Mouse (Mus musculus): ENCODE results near the gene Tmem221.

Tmem221 gene

DNA sequence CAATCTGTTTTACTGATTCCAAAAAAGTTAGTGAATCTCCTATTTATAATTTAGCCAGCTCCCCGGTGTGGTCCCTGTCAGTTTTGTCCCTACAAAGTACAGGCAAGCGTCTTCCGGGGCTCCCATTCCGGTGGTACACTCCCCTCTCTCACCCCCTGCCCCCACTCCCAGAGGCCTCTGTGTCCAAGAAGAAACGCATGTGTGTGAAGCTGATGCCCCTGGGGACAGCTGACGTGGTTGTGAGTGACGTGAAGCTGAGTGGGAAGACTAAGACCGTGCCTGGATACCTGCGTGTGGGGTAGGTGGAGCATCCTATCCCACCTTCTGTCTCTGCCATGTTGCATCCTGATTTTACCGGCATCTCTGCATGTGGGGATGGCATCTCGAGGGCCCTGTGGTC is 13.6 kb downstream of the Tmem221 start:
- no peak for DNase-seq

DNA sequence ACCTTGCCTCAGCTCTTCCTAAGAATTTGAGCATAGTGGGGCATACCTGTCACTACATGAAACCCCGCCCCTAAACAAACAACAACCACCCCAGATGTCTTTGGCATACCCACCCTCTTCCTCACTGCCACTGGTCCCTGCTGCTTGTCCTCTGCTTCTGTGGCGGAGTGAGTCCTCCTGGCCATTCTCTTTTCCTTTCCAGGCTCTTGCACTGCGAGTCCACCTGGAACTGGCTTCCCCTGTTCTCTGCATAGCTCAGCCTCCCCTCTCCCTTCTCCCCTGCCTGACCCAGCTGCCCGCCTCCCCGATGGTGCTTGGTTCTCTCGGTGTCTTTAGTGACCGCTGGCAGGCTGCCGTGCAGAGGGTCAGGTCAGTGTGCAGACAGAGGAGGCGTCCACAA is 14.9 kb downstream of the Tmem221 start:
- DNase-seq: no peak

DNA sequence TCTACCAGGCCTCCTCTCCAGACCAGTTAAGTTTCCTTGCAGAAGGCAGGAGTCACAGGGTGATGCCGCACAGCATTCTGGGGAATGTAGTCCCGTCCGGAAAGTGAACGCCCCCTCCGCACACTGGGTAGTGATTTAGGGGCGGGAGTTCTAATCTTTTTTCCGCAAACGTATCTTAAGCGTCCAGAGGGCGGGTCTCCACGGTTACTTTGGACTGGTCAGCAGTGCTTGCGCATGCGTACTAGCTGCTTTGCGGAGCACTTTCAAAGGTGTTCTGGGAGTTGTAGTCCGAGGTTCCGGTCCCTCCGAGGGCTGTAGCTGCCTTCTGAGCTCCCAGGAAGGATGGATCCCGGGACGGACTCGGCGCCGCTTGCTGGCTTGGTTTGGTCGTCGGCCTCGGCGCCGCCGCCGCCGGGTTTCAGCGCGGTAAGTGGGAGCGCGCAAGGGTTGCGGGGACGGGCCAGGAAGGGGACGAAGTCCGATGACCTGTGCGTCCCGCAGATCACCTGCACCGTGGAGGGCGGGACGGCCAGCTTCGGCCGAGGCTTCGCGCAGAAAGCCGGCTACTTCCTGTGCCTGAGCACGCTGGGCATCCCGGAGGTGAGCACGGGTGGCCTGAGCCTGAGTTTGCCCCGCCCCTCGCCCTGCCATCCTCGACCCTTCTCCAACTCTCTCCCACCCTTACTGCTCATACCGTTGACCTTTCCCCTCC is 15.9 kb downstream of the Tmem221 start, which contains the start of gene Mvb12a:
Gene Mvb12a (plus strand): TSS at position 291 of the 712 bp plus-strand sequence.
- peak; percentile 99 for DNase-seq

DNA sequence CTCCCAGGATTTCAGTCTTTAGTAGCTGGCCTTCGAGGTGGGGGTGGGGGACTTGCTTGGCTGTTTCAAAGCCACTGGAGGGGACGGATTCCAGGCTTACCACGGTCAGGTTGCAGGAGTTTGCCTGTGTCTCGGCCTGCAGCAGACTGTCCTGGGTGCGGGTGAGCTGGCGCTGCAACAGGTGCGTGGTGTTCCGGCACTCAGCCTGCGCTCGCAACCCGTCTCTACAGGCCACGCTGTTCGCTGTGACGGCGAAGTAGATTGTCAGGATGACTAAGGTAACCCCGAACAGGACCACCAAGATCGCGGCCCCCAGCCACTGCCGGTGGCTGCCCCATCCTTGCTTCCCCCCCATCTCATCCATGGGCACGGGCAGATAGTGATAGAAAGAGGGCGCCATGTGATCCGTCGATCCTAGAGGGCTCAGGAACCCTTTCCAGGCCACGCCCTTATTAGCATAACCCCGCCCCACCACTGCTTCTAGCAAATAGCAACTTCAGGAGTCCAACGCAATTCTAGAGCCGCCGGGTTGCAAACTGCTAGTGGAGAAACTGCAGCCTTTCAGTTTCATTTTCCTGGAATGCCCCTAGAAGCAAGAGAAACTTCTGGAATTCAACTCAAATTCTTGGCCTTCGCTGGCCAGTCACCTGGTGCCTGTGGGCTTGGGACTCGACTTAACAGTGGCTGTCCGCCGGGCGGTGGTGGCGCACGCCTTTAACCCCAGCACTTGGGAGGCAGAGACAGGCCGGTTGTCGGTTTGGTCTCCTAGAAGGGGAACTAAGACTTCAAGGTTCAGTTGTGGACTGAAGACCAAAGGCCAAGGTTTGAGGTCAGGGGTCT is 21.4 kb downstream of the Tmem221 start, which contains the start of gene Bst2:
Gene Bst2 (minus strand): TSS at position 429 of the 840 bp plus-strand sequence.
- DNase-seq: peak; percentile 95

DNA sequence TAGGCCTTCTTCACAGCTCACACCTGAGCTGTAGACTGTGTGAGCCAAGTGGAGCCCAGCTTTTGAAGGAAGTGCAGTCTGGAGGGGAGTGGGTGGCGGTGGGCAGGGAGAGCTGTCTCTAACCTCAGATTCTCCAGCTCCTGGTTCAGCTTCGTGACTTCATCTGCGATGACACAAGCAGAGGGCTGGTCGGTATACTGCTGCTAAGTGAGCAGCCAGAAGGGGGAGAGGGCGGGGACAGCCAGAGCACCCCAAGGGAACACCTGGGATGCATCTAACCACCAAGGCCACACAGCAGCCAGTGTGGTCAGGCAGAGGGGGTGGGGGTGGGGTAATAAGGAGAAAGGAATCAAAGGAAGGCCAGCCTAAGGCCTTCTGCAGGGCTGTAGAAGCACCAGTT is 23.0 kb downstream of the Tmem221 start:
- DNase-seq: no peak

DNA sequence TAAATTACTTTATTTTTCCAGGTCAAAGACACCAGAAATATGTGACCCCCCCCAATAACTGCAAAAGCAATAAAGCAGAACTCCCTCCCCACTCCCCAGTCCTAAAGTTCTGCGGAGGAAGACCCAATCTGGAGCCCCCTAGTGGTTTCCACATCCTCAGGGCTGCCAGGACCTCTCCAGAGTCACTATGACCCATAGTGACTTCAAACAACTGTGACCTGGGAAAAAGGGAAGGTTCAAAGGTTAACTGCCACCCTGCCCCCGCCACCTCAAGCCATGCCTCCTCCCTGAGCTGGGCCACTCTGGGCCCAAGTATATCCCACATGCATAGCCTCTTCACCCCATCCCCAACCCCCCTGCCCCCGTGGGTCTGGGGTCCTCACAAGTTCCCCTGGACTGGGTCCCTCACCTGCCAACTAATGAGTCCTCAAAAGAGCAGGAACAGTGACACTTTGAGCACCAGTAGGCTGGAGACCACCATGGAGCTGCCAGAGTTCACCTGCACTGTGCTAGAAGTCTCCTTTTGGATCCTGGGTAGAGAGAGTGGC is 24.3 kb downstream of the Tmem221 start:
- DNase-seq: no peak

DNA sequence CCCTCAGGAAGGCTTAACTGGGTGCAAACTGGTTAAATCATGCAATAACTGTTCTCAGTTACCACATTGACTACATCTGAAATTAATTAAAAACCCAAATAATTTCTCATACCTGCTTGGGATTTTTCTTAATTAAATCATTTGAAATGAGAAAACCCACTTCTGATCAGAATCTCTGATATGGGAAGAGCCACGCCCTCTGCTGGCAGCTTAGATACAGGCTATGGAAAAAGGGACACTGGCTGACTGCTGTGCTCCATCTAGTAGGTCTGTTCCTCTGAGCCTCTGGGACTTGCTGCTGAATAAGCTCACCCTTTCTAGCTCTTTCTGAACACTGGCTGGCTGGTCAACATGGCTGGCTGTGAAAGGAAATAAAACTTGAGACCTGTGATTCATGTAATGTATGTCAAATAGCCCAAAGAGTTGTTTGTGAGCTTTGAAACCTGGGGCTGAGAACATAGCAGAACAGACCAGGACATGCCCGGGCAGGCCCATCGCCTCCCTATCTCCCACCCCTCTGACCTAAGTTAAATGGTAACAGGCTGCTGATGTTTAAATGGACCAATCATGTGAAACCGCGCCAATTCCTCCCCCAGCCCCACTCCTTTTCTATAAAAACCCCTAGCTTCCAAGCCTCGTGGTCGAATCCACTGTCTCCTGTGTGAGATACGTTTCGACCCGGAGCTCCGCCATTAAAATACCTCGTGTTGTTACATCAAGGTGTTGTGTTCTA is 27.8 kb downstream of the Tmem221 start:
- peak; percentile 52 for DNase-seq

DNA sequence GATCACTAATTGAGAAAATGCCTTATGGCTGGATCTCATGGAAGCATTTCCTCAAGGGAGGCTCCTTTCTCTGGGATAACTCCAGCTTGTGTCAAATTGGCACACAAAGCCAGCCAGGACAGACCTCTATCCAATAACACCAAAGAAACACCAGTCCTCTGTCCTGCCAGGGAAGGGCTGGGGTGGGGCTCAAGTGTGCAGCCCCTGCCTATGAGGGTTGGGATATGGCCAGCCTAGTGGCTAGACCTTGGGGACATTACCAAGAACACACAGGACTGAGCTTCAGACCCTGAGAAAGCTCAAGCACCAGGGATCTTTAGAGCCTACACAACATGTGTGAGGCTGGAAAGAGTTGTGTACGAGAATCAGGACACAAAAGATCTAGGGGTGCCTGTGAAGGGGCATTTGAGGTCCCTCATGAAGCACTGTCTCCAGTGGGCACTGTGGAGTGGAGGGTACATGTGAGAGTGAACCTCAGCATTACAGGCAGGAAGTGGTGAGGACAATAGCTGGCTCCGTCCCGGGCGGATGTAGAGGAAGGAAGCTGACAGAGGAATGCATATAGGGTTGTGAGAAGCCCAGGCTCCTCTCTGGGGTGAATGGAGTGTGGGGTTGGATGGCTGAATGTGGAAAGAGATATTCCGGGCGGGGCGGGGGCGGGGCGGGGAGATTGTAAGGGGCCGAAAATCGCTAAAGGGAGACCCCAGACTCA is 30.2 kb downstream of the Tmem221 start:
- DNase-seq: peak; percentile 49

DNA sequence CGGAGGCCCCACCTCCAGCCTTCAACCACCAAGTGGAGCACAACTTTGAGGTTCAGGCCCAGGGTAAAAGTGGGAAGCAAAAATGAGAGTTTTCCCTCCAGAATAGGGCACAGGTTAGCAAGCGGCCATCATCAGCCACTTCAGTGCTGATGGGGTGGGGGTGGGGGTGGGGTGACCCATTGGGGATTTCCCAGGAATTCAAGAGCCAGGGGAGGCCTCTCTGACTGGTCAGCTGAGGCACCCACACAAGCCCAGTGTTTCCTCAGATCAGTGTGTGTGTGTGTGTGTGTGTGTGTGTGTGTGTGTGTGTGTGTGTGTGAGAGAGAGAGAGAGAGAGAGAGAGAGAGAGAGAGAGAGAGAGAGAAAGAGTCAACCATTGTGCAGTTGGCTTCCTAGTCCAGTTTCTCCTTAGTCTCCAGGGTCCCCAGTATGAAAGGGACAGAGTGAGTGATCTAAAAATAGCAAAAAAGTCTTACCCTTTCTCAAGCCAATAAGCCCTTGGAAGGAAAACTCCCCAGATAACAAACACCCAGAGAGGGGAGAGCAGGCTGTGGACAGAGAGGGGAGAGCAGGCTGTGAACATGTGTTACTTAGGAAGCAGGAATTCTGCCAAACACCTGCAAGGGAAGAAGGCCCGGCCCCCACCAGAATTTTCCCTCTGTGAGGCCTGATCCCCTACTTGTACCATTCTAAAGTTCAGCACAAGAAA is 31.4 kb downstream of the Tmem221 start:
- no peak for DNase-seq

DNA sequence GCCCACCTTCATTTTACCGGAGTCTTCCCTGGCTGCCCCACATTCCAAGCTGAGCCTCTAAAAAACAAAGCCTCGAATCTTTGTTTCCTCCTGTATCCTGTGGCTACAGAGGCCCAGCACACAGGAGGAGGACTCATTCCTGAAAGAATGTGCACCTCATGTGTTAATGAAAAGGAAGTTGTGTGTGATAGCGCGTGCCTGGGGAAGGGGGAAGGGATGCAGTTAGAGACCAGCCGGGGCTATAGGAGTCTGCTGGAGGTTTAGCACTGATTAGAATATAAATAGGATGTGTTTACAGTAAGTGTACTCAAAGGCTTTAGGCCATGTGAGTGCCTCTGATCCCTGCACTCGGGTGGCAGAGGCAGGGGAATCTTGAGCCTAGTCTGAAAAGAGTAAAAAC is 32.4 kb downstream of the Tmem221 start:
- no peak for DNase-seq

DNA sequence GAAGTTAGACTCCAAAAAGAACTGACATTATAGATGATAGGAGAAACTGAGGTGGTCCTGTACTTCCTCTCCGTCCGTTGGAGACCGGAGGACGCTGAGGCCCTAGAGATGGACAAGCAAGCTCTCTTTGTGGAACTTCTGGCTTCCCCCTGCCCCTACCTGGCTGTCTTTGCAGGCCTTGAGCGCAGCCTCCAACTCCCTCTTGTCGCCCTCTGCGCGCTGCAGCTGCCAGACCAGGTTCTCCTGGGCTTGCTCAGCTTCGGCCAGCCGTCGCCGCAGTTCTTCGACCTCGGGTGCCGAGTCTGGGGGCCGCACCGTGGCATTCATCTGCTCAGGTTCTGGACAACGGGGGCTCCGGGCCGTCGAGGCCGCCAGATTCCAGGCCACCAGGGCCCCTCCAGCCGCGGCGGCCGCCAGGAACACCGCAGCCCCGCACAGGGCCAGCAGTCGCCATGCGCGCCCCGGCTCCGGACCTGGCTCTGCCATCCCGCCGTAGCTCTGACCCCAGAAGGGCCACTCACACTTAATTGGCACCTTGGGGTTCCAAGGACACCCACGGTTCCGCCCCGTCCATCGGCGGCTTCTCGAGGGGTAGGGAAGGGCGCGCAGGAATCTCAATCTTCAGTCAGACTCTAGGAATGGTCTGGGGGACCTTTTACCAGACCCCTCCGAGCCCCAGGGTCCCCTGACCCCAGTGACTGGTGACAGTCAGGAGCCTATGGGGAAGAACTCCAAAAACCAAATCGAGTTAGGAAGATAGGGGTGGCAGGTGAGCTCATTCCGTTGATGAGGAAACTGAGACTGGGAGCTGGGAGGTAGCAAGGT is 33.2 kb downstream of the Tmem221 start, which contains the start of gene Ccdc194:
Gene Ccdc194 (minus strand): TSS at position 486 of the 825 bp plus-strand sequence.
- DNase-seq: no peak

DNA sequence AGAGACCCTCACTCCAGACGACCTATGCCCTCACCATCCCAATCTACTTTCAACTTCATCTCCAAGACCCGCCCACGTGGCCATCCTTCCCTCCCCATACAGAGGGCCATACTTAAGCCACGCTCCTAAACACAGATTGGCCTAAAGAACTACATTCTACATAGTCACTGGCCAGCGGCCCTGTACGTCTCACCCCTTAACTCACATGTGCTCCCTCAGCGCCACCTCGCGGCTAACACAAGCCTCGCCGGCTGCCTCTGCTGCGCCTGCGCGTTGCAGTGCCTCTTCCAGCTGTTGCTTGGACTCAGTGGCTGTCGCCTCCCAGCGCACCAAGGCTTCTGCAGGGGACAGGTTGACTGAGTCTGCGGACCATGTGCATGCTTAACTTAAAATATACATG is 37.0 kb downstream of the Tmem221 start:
- peak; percentile 95 for DNase-seq

DNA sequence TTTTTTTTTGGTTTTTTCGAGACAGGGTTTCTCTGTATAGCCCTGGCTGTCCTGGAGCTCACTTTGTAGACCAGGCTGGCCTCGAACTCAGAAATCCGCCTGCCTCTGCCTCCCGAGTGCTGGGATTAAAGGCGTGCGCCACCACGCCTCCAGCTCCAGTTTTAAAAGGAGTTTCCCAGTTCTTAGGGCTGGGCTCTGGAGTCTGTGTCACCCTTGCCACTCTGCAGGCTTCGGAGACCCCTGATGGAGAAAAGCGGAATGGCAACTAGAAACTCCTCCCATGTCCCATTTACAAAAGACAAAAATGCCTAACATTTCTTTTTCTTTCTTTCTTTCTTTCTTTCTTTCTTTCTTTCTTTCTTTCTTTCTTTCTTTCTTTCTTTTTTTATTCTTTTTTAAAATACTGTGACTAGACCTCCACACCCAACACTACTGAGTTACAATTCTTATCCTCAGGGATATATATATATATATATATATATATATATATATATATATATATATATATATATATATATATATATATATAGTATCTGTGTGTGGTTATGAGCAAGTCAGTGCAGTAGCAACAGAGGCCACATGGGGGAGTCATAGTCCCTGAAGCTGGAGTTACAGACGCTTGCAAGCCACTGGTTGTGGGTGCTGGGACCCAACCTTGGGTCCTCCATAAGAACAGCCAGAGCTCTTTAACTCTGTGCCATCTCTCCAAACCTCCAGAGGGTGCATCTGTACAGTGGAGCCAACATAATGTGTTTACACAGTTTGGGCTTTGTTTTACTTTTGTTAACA is 39.4 kb downstream of the Tmem221 start:
- DNase-seq: peak; percentile 76

DNA sequence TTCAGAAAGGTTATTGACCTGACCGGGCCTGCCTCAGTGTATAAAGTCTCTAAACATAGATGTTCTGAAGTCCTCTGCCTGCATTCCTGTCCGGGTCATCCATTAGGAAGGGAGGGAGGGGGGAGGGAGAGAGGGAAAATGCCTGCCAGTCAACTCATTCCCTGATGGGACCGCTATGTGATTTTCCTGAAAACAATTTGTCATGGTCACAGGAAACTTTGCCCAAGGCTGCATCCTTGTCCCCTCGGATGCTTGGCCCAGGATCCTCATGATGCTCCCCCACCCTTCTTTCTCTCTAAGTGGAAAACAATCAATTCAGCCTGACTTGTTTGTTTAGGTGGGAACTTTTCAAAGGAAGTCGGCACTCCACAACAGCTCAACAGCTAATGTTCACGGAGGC is 41.9 kb downstream of the Tmem221 start:
- peak; percentile 69 for DNase-seq

DNA sequence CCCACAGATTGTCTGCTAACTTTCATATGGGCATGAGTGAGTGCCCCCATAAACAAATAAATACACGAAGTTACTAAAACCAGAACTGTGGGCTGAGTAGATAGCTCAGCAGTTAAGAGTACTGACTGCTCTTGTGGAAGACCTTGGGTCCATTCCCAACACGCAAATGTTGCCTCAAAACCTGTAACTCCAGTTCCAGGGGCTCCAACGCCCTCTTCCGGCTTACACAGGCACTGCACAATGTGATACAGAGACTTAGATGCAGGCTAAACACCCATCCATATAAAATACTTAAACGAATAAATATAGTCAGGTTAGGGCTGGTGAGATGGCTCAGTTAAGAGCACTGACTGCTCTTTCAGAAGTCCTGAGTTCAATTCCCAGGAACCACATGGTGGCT is 43.6 kb downstream of the Tmem221 start:
- DNase-seq: no peak

DNA sequence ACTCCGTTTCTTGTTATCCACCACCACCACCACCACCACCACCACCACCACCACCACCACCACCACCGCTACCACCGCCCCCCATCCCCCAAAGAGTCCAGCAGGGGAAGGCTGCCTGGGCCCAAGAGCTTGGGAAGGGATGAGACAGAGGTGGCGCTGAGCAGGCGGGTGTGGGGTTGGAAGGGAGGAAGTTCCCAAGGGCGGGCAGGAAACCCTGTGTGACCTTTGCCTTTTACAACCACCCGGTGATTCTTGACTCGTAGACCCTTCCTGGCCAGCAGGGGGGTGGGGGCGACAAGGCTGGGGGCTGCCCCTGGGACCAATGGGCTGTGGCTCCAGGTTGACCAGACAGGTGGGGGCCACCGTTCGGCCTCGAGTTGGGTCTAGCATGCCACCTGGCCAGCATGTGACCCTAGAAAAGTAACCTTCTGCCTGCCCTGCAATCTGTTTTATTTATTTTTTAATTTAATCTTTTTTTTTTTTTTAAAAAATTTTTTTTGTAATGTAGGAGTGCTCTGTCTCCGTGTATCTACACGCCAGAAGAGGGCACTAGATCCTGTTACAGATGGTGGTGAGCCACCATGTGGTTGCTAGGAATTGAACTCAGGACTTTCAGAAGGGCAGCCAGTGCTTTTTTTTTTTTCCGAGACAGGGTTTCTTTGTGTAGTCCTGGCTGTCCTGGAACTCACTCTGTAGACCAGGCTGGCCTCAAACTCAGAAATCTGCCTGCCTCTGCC is 45.5 kb downstream of the Tmem221 start:
- DNase-seq: no peak

DNA sequence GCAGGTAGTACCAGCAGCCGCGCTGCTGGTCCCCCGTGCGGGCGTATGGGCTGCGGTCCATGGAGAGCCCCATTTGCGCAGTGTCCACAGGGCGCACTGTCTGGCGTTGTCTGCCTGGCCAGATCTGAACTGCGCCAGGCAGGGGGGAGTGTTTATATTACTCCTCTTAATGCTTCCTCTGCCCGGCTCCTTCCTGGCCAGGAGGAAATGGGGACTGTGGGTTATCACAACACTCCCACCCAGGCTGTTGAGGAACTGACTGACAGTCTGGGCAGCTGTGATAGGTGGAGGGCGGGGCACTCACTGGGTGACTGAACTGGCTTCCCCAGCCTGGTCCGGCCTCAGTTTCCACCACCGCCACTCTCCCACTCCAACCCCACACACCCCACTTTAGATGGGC is 47.0 kb downstream of the Tmem221 start, which contains the start of gene Plvap:
Gene Plvap (minus strand): TSS at position 109 of the 400 bp plus-strand sequence.
- DNase-seq: peak; percentile 60

DNA sequence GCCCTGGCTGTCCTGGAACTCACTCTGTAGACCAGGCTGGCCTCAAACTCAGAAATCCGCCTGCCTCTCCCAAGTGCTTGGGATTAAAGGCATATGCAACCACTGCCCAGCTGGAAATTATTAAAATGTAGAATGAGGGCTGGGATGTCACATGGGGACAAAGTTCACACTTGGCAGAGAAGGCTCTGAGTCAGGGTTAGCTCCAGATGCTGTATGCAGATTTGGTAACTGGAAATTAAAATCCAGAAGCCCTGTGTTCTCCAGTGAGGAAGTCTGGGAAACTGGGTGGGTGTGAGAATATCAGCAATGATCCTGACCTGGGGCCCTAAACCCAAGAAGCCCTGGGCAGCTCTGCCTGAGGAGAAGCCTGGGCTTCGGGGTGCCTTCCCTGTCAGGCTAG is 49.4 kb downstream of the Tmem221 start:
- DNase-seq: no peak

DNA sequence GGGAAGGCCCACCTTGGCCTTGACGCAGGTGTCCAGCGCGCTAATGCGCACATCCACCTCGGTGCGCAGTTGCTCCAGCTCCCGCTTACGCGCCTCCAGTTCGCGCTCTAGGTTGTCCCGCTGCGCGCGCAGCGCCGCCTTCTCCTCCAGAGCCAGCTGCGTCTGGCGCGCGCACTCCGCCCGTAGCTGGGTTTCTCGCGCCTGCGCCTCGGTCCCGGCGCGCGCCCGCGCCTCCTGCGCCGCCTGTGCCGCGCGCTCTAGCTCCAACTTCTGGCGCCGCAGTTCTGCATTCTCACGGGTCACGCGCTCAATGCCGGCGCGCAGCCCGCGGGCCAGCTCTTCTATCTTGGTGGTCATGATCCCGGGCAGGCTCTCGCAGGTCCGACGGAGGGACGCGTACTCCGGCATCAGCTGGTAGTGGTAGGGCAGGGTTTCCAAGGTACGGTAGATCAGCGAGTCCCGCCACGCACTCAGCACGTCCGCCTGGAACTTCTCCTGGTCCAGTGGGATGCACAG is 51.0 kb downstream of the Tmem221 start:
- DNase-seq: peak; percentile 61

Data from kidney, adult 9 months (tissue).